Mouse (Mus musculus) myocyte (in vitro differentiated cells): ENCODE data around the gene Eps8. TPM values are rescaled to one million over a fixed set of nuclear protein-coding genes. Genes with fewer than 3 reads are reported as not detected.

Experiments
- H3K27me3 ChIP-seq: one replicate; pipeline ENCODE4 v1.6.1; 2011; ENCODE audit not compliant: control insufficient read depth, insufficient read depth, insufficient read length
- H3K36me3 ChIP-seq: one replicate; pipeline ENCODE4 v1.6.1; 2011; ENCODE audit not compliant: control insufficient read depth, insufficient read depth
- H3K4me2 ChIP-seq: one replicate; pipeline ENCODE4 v1.6.1; 2011; ENCODE audit warnings: low read depth, control low read depth
- H3K4me3 ChIP-seq: one replicate; pipeline ENCODE4 v1.5.1; 2011; ENCODE audit warnings: mild to moderate bottlenecking, control low read depth, moderate library complexity
- H3K79me2 ChIP-seq: one replicate; pipeline ENCODE4 v1.6.1; 2011; ENCODE audit not compliant: control insufficient read depth, insufficient read depth
- H3ac ChIP-seq: one replicate; pipeline ENCODE4 v1.6.1; 2011; ENCODE audit not compliant: control insufficient read depth, insufficient read length
- CEBPB ChIP-seq: IDR thresholded peaks from 2 replicates; pipeline ENCODE4 v1.6.1; 2011; ENCODE audit warnings: mild to moderate bottlenecking, moderate library complexity; ENCODE audit not compliant: poor library complexity, insufficient read depth, severe bottlenecking
- E2F4 ChIP-seq: IDR thresholded peaks from one replicate; pipeline ENCODE4 v1.6.1; 2011; ENCODE audit warnings: mild to moderate bottlenecking, control low read depth, moderate library complexity; ENCODE audit not compliant: insufficient read depth
- MAX ChIP-seq: IDR thresholded peaks from one replicate; pipeline ENCODE4 v1.6.1; 2011; ENCODE audit warnings: low read depth, mild to moderate bottlenecking, control low read depth
- MYOD1 ChIP-seq, 3 experiments: IDR thresholded peaks; one replicate each; pipeline ENCODE4 v1.6.1; 2011; ENCODE audit warnings: control low read depth in 2 of 3, low read depth in 2 of 3, mild to moderate bottlenecking in 2 of 3, moderate library complexity in 1 of 3; ENCODE audit not compliant: insufficient read length in 2 of 3, control insufficient read depth in 1 of 3
- MYOG ChIP-seq, 3 experiments: IDR thresholded peaks; one replicate each; pipeline ENCODE4 v1.6.1; 2011; ENCODE audit warnings: control low read depth in 2 of 3, low read depth in 2 of 3, mild to moderate bottlenecking in 2 of 3; ENCODE audit not compliant: insufficient read length in 2 of 3, control insufficient read depth in 1 of 3, insufficient read depth in 1 of 3
- POLR2A ChIP-seq: IDR thresholded peaks from one replicate; pipeline ENCODE4 v1.6.1; 2011; ENCODE audit warnings: low read depth, mild to moderate bottlenecking, control low read depth, moderate library complexity; ENCODE audit not compliant: insufficient read length
- POLR2AphosphoS2 ChIP-seq: IDR thresholded peaks from one replicate; pipeline ENCODE4 v1.6.1; 2011; ENCODE audit warnings: low read depth, control low read depth; ENCODE audit not compliant: insufficient read length
- REST ChIP-seq: IDR thresholded peaks from one replicate; pipeline ENCODE4 v1.6.1; 2011; ENCODE audit warnings: mild to moderate bottlenecking, control low read depth, moderate library complexity; ENCODE audit not compliant: insufficient read depth, insufficient read length
- SRF ChIP-seq: IDR thresholded peaks from one replicate; pipeline ENCODE4 v1.6.1; 2011; ENCODE audit warnings: low read depth; ENCODE audit not compliant: control insufficient read depth, insufficient read length
- TCF12 ChIP-seq: IDR thresholded peaks from one replicate; pipeline ENCODE4 v1.6.1; 2011; ENCODE audit warnings: mild to moderate bottlenecking, control low read depth; ENCODE audit not compliant: poor library complexity, insufficient read depth, severe bottlenecking
- TCF3 ChIP-seq: IDR thresholded peaks from one replicate; pipeline ENCODE4 v1.6.1; 2011; ENCODE audit warnings: low read depth, control low read depth; ENCODE audit not compliant: insufficient read length
- USF1 ChIP-seq: IDR thresholded peaks from one replicate; pipeline ENCODE4 v1.6.1; 2011; ENCODE audit warnings: low read depth, mild to moderate bottlenecking, control low read depth, moderate library complexity
- polyA plus RNA-seq: library from polyadenylated mRNA; unstranded; fragments of >200 nt; fragmentation: generic; extraction: Trizol; gene quantifications from one replicate; pipeline ENCODE4 v1.2.1, GENCODE M21; 2012; ENCODE audit warnings: missing spikeins

The Eps8 gene
- polyA plus RNA-seq, 1 experiment, result 12.4 TPM

GRCm38 (mm10) chr6:137505555-137506227 lies 149.0 kb downstream of the Eps8 start:
- H3K79me2 ChIP-seq, result no peaks in the 10 kb centered on the region
- H3K4me2 ChIP-seq, result no peak overlapping the region
- no peak overlapping the region for H3ac ChIP-seq
- TF ChIP-seq MYOG (IDR thresholded peaks at IDR 0.05; ENCODE audit: control insufficient read depth in 1 of 3, insufficient read depth in 1 of 3, insufficient read length in 2 of 3, low read depth in 2 of 3) (no peak), TCF3 (no peak), POLR2AphosphoS2 (no peak), SRF (no peak), POLR2A (no peak), REST (no peak)
- no peaks in the 10 kb centered on the region for H3K27me3 ChIP-seq
- peaks cover 24% of the 10 kb centered on the region for H3K36me3 ChIP-seq
- no peak overlapping the region for H3K4me3 ChIP-seq

- Histone ChIP-seq H3K4me2 (no peak overlapping the region), H3K79me2 (no peaks in the 10 kb centered on the region), H3K27me3 (no peaks in the 10 kb centered on the region), H3K36me3 (peaks cover 30% of the 10 kb centered on the region), H3K4me3 (no peak overlapping the region), H3ac (no peak overlapping the region)
- no peak for TF ChIP-seq CEBPB
- TF ChIP-seq MYOD1 (IDR thresholded peaks at IDR 0.05; ENCODE audit: control insufficient read depth in 1 of 3, insufficient read length in 2 of 3, low read depth in 2 of 3), result no peak
- no peak for TF ChIP-seq E2F4
- no peak for TF ChIP-seq TCF3
Observed at GRCm38 (mm10) chr6:137504052-137504451, 150.6 kb downstream of the Eps8 start.

- Histone ChIP-seq H3K36me3 (peaks cover 26% of the 10 kb centered on the region), H3K79me2 (no peaks in the 10 kb centered on the region), H3K27me3 (no peaks in the 10 kb centered on the region), H3K4me3 (no peak overlapping the region), H3K4me2 (no peak overlapping the region), H3ac (no peak overlapping the region)
- TF ChIP-seq MYOG (IDR thresholded peaks at IDR 0.05; ENCODE audit: control insufficient read depth in 1 of 3, insufficient read depth in 1 of 3, insufficient read length in 2 of 3, low read depth in 2 of 3) (no peak), REST (no peak), TCF3 (no peak), USF1 (no peak), MYOD1 (IDR thresholded peaks at IDR 0.05; ENCODE audit: control insufficient read depth in 1 of 3, insufficient read length in 2 of 3, low read depth in 2 of 3) (no peak), CEBPB (no peak), SRF (no peak), POLR2A (no peak), E2F4 (no peak), TCF12 (no peak), MAX (no peak), POLR2AphosphoS2 (no peak)
Observed at GRCm38 (mm10) chr6:137503462-137503861, 151.2 kb downstream of the Eps8 start.

- Histone ChIP-seq H3K4me3 (no peak overlapping the region), H3K36me3 (peaks cover 22% of the 10 kb centered on the region), H3K4me2 (no peak overlapping the region), H3K27me3 (no peaks in the 10 kb centered on the region), H3K79me2 (no peaks in the 10 kb centered on the region), H3ac (no peak overlapping the region)
- TF ChIP-seq POLR2A, result no peak
- TF ChIP-seq MYOD1 (IDR thresholded peaks at IDR 0.05; ENCODE audit: control insufficient read depth in 1 of 3, insufficient read length in 2 of 3, low read depth in 2 of 3), result no peak
- no peak for TF ChIP-seq USF1
- TF ChIP-seq TCF12, result no peak
- no peak for TF ChIP-seq CEBPB
- TF ChIP-seq MYOG (IDR thresholded peaks at IDR 0.05; ENCODE audit: control insufficient read depth in 1 of 3, insufficient read depth in 1 of 3, insufficient read length in 2 of 3, low read depth in 2 of 3), result no peak
- no peak for TF ChIP-seq REST
Observed at GRCm38 (mm10) chr6:137503009-137503408, 151.7 kb downstream of the Eps8 start.

GRCm38 (mm10) chr6:137498781-137499180 lies 155.9 kb downstream of the Eps8 start:
- Histone ChIP-seq H3K27me3 (no peaks in the 10 kb centered on the region), H3K4me2 (no peak overlapping the region), H3K36me3 (peaks cover 24% of the 10 kb centered on the region), H3K79me2 (no peaks in the 10 kb centered on the region), H3ac (no peak overlapping the region), H3K4me3 (no peak overlapping the region)
- TF ChIP-seq MAX, result no peak
- TF ChIP-seq E2F4, result no peak
- no peak for TF ChIP-seq CEBPB
- TF ChIP-seq USF1, result no peak
- TF ChIP-seq REST, result no peak
- no peak for TF ChIP-seq MYOD1 (IDR thresholded peaks at IDR 0.05; ENCODE audit: control insufficient read depth in 1 of 3, insufficient read length in 2 of 3, low read depth in 2 of 3)
- TF ChIP-seq TCF3, result no peak
- TF ChIP-seq POLR2A, result no peak
- TF ChIP-seq SRF, result no peak
- no peak for TF ChIP-seq TCF12
- no peak for TF ChIP-seq MYOG (IDR thresholded peaks at IDR 0.05; ENCODE audit: control insufficient read depth in 1 of 3, insufficient read depth in 1 of 3, insufficient read length in 2 of 3, low read depth in 2 of 3)
- no peak for TF ChIP-seq POLR2AphosphoS2
